Mouse (Mus musculus) hindbrain, postnatal 0 days (tissue): Measurements from ENCODE around the gene Nup210. TPM values are rescaled to one million over a fixed set of nuclear protein-coding genes. Genes with fewer than 3 reads are reported as not detected.

Experiments
- ATAC-seq: fragments of 200-750 bp; cut with Nextera tagmentation; 2 replicates; pipeline ENCODE4 v1.8.0; 2017; ENCODE audit warnings: mild to moderate bottlenecking, moderate TSS enrichment, moderate library complexity
- DNase-seq: peaks from one replicate; pipeline ENCODE4 v3.0.0-alpha.2; 2015; ENCODE audit warnings: low spot score
- H3K27ac ChIP-seq: fragments of 300-500 bp; sonication (generic); 2 replicates; pipeline ENCODE4 v1.5.1; 2014; ENCODE audit warnings: mild to moderate bottlenecking
- H3K27me3 ChIP-seq: fragments of 300-500 bp; sonication (generic); 2 replicates; pipeline ENCODE4 v1.6.1; 2014; ENCODE audit warnings: low read length, mixed read lengths; ENCODE audit not compliant: insufficient read depth
- H3K36me3 ChIP-seq: fragments of 300-500 bp; sonication (generic); 2 replicates; pipeline ENCODE4 v1.6.1; 2014; ENCODE audit warnings: low read length, mixed read lengths; ENCODE audit not compliant: insufficient read depth
- H3K4me1 ChIP-seq: fragments of 300-500 bp; sonication (generic); 2 replicates; pipeline ENCODE4 v1.6.1; 2014; ENCODE audit warnings: antibody characterized with exemption, low read length, mixed read lengths; ENCODE audit not compliant: insufficient read depth
- H3K4me2 ChIP-seq: fragments of 300-500 bp; sonication (generic); 2 replicates; pipeline ENCODE4 v1.6.1; 2014; ENCODE audit warnings: low read depth, mild to moderate bottlenecking, low read length, moderate library complexity, mixed read lengths
- H3K4me3 ChIP-seq: fragments of 300-500 bp; sonication (generic); 2 replicates; pipeline ENCODE4 v1.5.1; 2014; ENCODE audit warnings: low read length
- H3K9ac ChIP-seq: fragments of 300-500 bp; sonication (generic); replicated peaks from 2 replicates; pipeline ENCODE4 v1.6.1; 2014; ENCODE audit warnings: mild to moderate bottlenecking, low read length, moderate library complexity, mixed read lengths
- H3K9me3 ChIP-seq: fragments of 300-500 bp; sonication (generic); 2 replicates; pipeline ENCODE4 v1.6.1; 2016; ENCODE audit warnings: low read length, mixed read lengths
- CTCF ChIP-seq: IDR thresholded peaks from 2 replicates; pipeline ENCODE4 v1.5.1; 2016; ENCODE audit warnings: antibody characterized with exemption, control low read depth, low read depth
- WGBS: fragments of 180-500 bp; shearing (Covaris S2); extraction: QIAGEN DNeasy Blood & Tissue Kit; methylation state at CpG from one replicate; pipeline ENCODE4 v1.1.7; 2014; 5-methylcytosine and 5-hydroxymethylcytosine counted together
- polyA plus RNA-seq: library from polyadenylated mRNA; unstranded; fragments of >200 nt; fragmentation: Nextera tagmentation; extraction: Ambion mirVana; gene quantifications from 2 replicates; pipeline ENCODE4 v1.2.1, GENCODE M21; 2015
- total RNA-seq: library from RNA; depleted of rRNA; stranded (reverse); fragments of >200 nt; gene quantifications from 2 replicates; pipeline ENCODE4 v1.2.3, GENCODE M21; 2014

Gene Nup210
- total and polyA plus RNA-seq, 2 experiments from 2014 or later = 15.6 to 76.0 TPM

GRCm38 (mm10) chr6:91004157-91004556 is 112.5 kb downstream of the Nup210 start:
- H3K4me2 ChIP-seq = no peak overlapping the region
- ATAC-seq (no peak), DNase-seq (no peak)
- no peak for TF ChIP-seq CTCF
- H3K9ac ChIP-seq = no peak overlapping the region
- H3K36me3 ChIP-seq = no peaks in the 10 kb centered on the region
- no peaks in the 10 kb centered on the region for H3K9me3 ChIP-seq
- H3K27me3 ChIP-seq = no peaks in the 10 kb centered on the region
- no peaks in the 10 kb centered on the region; the same call in 1 of the 2 replicates for H3K4me1 ChIP-seq
- whole genome bisulfite sequencing = 91% methylated on average over 2 of the region's 2 CpGs
- no peak overlapping the region for H3K27ac ChIP-seq
- no peak overlapping the region for H3K4me3 ChIP-seq

GRCm38 (mm10) chr6:91003310-91003995 is 113.2 kb downstream of the Nup210 start:
- no peaks in the 10 kb centered on the region for H3K36me3 ChIP-seq
- H3K4me3 ChIP-seq = no peak overlapping the region
- no peaks in the 10 kb centered on the region; the same call in 1 of the 2 replicates for H3K4me1 ChIP-seq
- no peaks in the 10 kb centered on the region for H3K9me3 ChIP-seq
- TF ChIP-seq CTCF = no peak
- no peaks in the 10 kb centered on the region for H3K27me3 ChIP-seq
- 29% methylated on average over 3 of the region's 3 CpGs for WGBS
- H3K9ac ChIP-seq = no peak overlapping the region
- ATAC-seq (no peak), DNase-seq (no peak)
- H3K27ac ChIP-seq = no peak overlapping the region
- no peak overlapping the region for H3K4me2 ChIP-seq

- DNase-seq = no peak
Observed at GRCm38 (mm10) chr6:91001566-91001965, 115.1 kb downstream of the Nup210 start.

GRCm38 (mm10) chr6:91000819-91001525 is 115.7 kb downstream of the Nup210 start:
- peak overlapping the region; percentile 51 for H3K27ac ChIP-seq
- no peak overlapping the region for H3K9ac ChIP-seq
- no peaks in the 10 kb centered on the region for H3K36me3 ChIP-seq
- TF ChIP-seq CTCF = no peak
- H3K4me3 ChIP-seq = no peak overlapping the region
- 14% methylated on average over 15 of the region's 15 CpGs for WGBS
- no peaks in the 10 kb centered on the region for H3K27me3 ChIP-seq
- DNase-seq = peak; percentile 60
- H3K4me2 ChIP-seq = peak overlapping the region; percentile 23
- no peaks in the 10 kb centered on the region; the same call in 1 of the 2 replicates for H3K4me1 ChIP-seq
- H3K9me3 ChIP-seq = no peaks in the 10 kb centered on the region
- ATAC-seq = peak; percentile 70

More at GRCm38 (mm10) chr6:91001566-91001965, 115.1 kb downstream of the Nup210 start:
- H3K4me3 ChIP-seq = no peak overlapping the region
- no peaks in the 10 kb centered on the region for H3K27me3 ChIP-seq
- no peak overlapping the region for H3K9ac ChIP-seq
- H3K36me3 ChIP-seq = no peaks in the 10 kb centered on the region
- ATAC-seq = no peak
- WGBS = 40% methylated on average over 7 of the region's 7 CpGs
- no peaks in the 10 kb centered on the region for H3K9me3 ChIP-seq
- no peak overlapping the region for H3K4me2 ChIP-seq
- H3K27ac ChIP-seq = no peak overlapping the region
- H3K4me1 ChIP-seq = no peaks in the 10 kb centered on the region; the same call in 1 of the 2 replicates
- no peak for TF ChIP-seq CTCF

GRCm38 (mm10) chr6:90999176-90999575 is 117.5 kb downstream of the Nup210 start:
- DNase-seq (no peak), ATAC-seq (no peak)
- Histone ChIP-seq H3K4me2 (no peak overlapping the region), H3K27me3 (no peaks in the 10 kb centered on the region), H3K9ac (no peak overlapping the region), H3K4me3 (no peak overlapping the region), H3K9me3 (no peaks in the 10 kb centered on the region), H3K27ac (no peak overlapping the region), H3K36me3 (no peaks in the 10 kb centered on the region), H3K4me1 (no peaks in the 10 kb centered on the region; the same call in 1 of the 2 replicates)
- TF ChIP-seq CTCF = no peak
- WGBS = 92% methylated on average over 4 of the region's 4 CpGs

GRCm38 (mm10) chr6:90997025-90997424 is 119.6 kb downstream of the Nup210 start:
- Histone ChIP-seq H3K4me1 (no peaks in the 10 kb centered on the region; the same call in 1 of the 2 replicates), H3K9ac (no peak overlapping the region), H3K36me3 (no peaks in the 10 kb centered on the region), H3K9me3 (no peaks in the 10 kb centered on the region), H3K4me2 (no peak overlapping the region), H3K4me3 (no peak overlapping the region), H3K27me3 (no peaks in the 10 kb centered on the region), H3K27ac (no peak overlapping the region)
- DNase-seq = no peak
- no peak for TF ChIP-seq CTCF
- ATAC-seq = no peak
- 94% methylated on average over 3 of the region's 3 CpGs for WGBS
